Comparison of ENCODE assay signal across 8 mouse cellular contexts in genomic region chr13:34154931-34155272, GRCm38 (mm10). TPM values are rescaled to one million over a fixed set of nuclear protein-coding genes. Genes with fewer than 3 reads are reported as not detected.
DNase-seq lines count a peak whose midpoint lies in the region; ATAC-seq and TF ChIP-seq lines count a peak whose summit lies in the region.

No protein-coding gene starts in this region.

- H3K4me3 ChIP-seq in gastrocnemius, adult 2 months: peak overlapping the region; percentile 63
- H3K4me3 ChIP-seq in intestine, postnatal 0 days (ENCODE audit: low read depth, low read length): peak overlapping the region; percentile 25; the same call in 1 of the 2 replicates
- peak overlapping the region; percentile 21 for H3K4me3 ChIP-seq in midbrain, postnatal 0 days (ENCODE audit: low read depth, low read length)
- H3K4me3 ChIP-seq in thymus, adult 2 months (ENCODE audit: control insufficient read depth, insufficient read depth, low read length): peak overlapping the region; percentile 34

- H3K9me3 ChIP-seq in intestine, postnatal 0 days (ENCODE audit: control insufficient read depth): no peaks in the 10 kb centered on the region
- no peaks in the 10 kb centered on the region for H3K9me3 ChIP-seq in midbrain, postnatal 0 days (ENCODE audit: low read length)

- intact Hi-C loops in gastrocnemius, adult 2 months (cut with DNase I): loop anchor here (1.0 to 10.0 kb wide), 3 partner anchors 76 to 200 kb away; partner anchors contain the start of gene Tubb2a

- 31% methylated on average over 3 of the region's 3 CpGs for WGBS in intestine, postnatal 0 days
- 20% methylated on average over 3 of the region's 3 CpGs for WGBS in midbrain, postnatal 0 days
- 19% methylated on average over 3 of the region's 3 CpGs for WGBS in thymus, adult 2 months

- H3K36me3 ChIP-seq in intestine, postnatal 0 days (ENCODE audit: control insufficient read depth, insufficient read depth): no peaks in the 10 kb centered on the region
- H3K36me3 ChIP-seq in midbrain, postnatal 0 days (ENCODE audit: insufficient read depth, low read length): no peaks in the 10 kb centered on the region
- H3K36me3 ChIP-seq in thymus, adult 2 months (ENCODE audit: control insufficient read depth, insufficient read depth, low read length): no peaks in the 10 kb centered on the region

- no peaks in the 10 kb centered on the region for H3K27me3 ChIP-seq in intestine, postnatal 0 days (replicated peaks; ENCODE audit: control insufficient read depth, insufficient read depth, low read length)
- no peaks in the 10 kb centered on the region for H3K27me3 ChIP-seq in midbrain, postnatal 0 days (ENCODE audit: insufficient read depth, low read length)
- H3K27me3 ChIP-seq in thymus, adult 2 months (ENCODE audit: control insufficient read depth, insufficient read depth, low read length): no peaks in the 10 kb centered on the region

- TF ChIP-seq CTCF in gastrocnemius, adult 2 months (IDR thresholded peaks at IDR 0.05): peak; percentile 75
- peak; percentile 78 for TF ChIP-seq CTCF in intestine, postnatal 0 days (IDR thresholded peaks at IDR 0.05; ENCODE audit: low read depth)
- peak; percentile 85 for TF ChIP-seq CTCF in midbrain, postnatal 0 days (IDR thresholded peaks at IDR 0.05)
- no peak for TF ChIP-seq CTCF in thymus, adult 2 months (IDR thresholded peaks at IDR 0.05; ENCODE audit: borderline replicate concordance, control insufficient read depth, extremely low read depth, insufficient read depth, low read length, poor library complexity)

- peak overlapping the region; percentile 60 for H3K4me2 ChIP-seq in intestine, postnatal 0 days (replicated peaks; ENCODE audit: low read depth)
- peak overlapping the region; percentile 36 for H3K4me2 ChIP-seq in midbrain, postnatal 0 days (ENCODE audit: low read depth, low read length, poor library complexity, severe bottlenecking)

- ATAC-seq in intestine, postnatal 0 days: no peak
- no peak for ATAC-seq in midbrain, postnatal 0 days (ENCODE audit: low FRiP score)

- H3K4me1 ChIP-seq in intestine, postnatal 0 days (replicated peaks; ENCODE audit: control insufficient read depth, insufficient read depth, low read length): no peaks in the 10 kb centered on the region
- H3K4me1 ChIP-seq in midbrain, postnatal 0 days (ENCODE audit: insufficient read depth, low read length): no peaks in the 10 kb centered on the region
- H3K4me1 ChIP-seq in thymus, adult 2 months (replicated peaks; ENCODE audit: control insufficient read depth, insufficient read depth, low read length): peaks cover 4% of the 10 kb centered on the region; the same call in 1 of the 2 replicates

- peak; percentile 45 for DNase-seq in 3134 (ENCODE audit: extremely low read depth, insufficient read length, low spot score)
- DNase-seq in ES-CJ7 (ENCODE audit: low read depth, low spot score): peak; percentile 76
- DNase-seq in cerebellum, adult 9-11 months: peak; percentile 63
- peak; percentile 59 for DNase-seq in gastrocnemius, adult 2 months
- DNase-seq in liver: peak; percentile 53
- DNase-seq in midbrain, postnatal 0 days (ENCODE audit: low spot score): peak; percentile 83
- DNase-seq in thymus, adult 2 months: peak; percentile 74

- peak overlapping the region; percentile 71 for H3K27ac ChIP-seq in gastrocnemius, adult 2 months
- H3K27ac ChIP-seq in intestine, postnatal 0 days (ENCODE audit: low read depth, low read length): 0 out of 2 replicates have a peak overlapping the region, but pooled peaks have one; percentile 9
- peak overlapping the region; percentile 68 for H3K27ac ChIP-seq in midbrain, postnatal 0 days (ENCODE audit: low read depth, low read length)
- peak overlapping the region; percentile 17; the same call in 1 of the 2 replicates for H3K27ac ChIP-seq in thymus, adult 2 months (ENCODE audit: control insufficient read depth, insufficient read depth, low read length)

- H3K9ac ChIP-seq in intestine, postnatal 0 days (ENCODE audit: low read depth, low read length): no peak overlapping the region
- no peak overlapping the region; the same call in 1 of the 2 replicates for H3K9ac ChIP-seq in midbrain, postnatal 0 days (replicated peaks; ENCODE audit: low read length, poor library complexity, severe bottlenecking)

- TF ChIP-seq POLR2A in thymus, adult 2 months (IDR thresholded peaks at IDR 0.05; ENCODE audit: control insufficient read depth, extremely low read depth, insufficient read depth, low read length, poor library complexity): no peak

RNA-seq across cellular contexts. Expression of gene Psmg4, which starts 7.9 kb away (rescaled TPM):
- total RNA-seq in gastrocnemius, adult 2 months (2021): 10 to 100 TPM; 13.6 to 14.4 TPM
- polyA plus RNA-seq in intestine, postnatal 0 days (2015; fragmentation: Nextera tagmentation; extraction: Ambion mirVana): 62.8 and 69.8 TPM in 2 replicates
- 36.5 and 99.5 TPM in 2 replicates for total RNA-seq in midbrain, postnatal 0 days (2014; rRNA removed)
- polyA plus RNA-seq in midbrain, postnatal 0 days (2015; fragmentation: Nextera tagmentation; extraction: Ambion mirVana): 82.0 and 87.7 TPM in 2 replicates
- polyA plus RNA-seq in thymus, adult 2 months (2012; rRNA removed): 257 and 275 TPM in 2 replicates

RNA-seq across cellular contexts. Expression of gene Tubb2b, which starts 24.6 kb away (rescaled TPM):
- total RNA-seq in gastrocnemius, adult 2 months (2021): 1 to 10 TPM; 1.5 to 3.2 TPM
- 14.1 and 15.4 TPM in 2 replicates for polyA plus RNA-seq in intestine, postnatal 0 days (2015; fragmentation: Nextera tagmentation; extraction: Ambion mirVana)
- 4,904 and 4,995 TPM in 2 replicates for total RNA-seq in midbrain, postnatal 0 days (2014; rRNA removed)
- 937 and 994 TPM in 2 replicates for polyA plus RNA-seq in midbrain, postnatal 0 days (2015; fragmentation: Nextera tagmentation; extraction: Ambion mirVana)
- polyA plus RNA-seq in thymus, adult 2 months (2012; rRNA removed): 217 and 264 TPM in 2 replicates

Comparison
In these comparisons a context has a peak if more than half of its experiments do, and no peak if none do; other contexts are left out.
1. H3K27ac ChIP-seq: peak in every context shown above with its lines; median percentile 71 in gastrocnemius, adult 2 months; 68 in midbrain, postnatal 0 days; 17 in thymus, adult 2 months; 9 in intestine, postnatal 0 days.
2. RNA of gene Tubb2b, which starts 24.6 kb away (polyA plus RNA-seq): 937 to 994 TPM in midbrain, postnatal 0 days and 217 to 264 TPM in thymus, adult 2 months; 14.1 to 15.4 TPM in intestine, postnatal 0 days; every median in the first group is over 10 times any median in the second.
3. Peak in every context shown above with its lines, with median percentiles within 50 percentile points of each other: DNase-seq and H3K4me3 ChIP-seq.